Mouse (Mus musculus): ENCODE data around the gene Znrf4. TPM values are rescaled to one million over a fixed set of nuclear protein-coding genes. Genes with fewer than 3 reads are reported as not detected.

The Znrf4 gene
- polyA plus RNA-seq, 1 experiment from 2014 or later, result not detected

DNA sequence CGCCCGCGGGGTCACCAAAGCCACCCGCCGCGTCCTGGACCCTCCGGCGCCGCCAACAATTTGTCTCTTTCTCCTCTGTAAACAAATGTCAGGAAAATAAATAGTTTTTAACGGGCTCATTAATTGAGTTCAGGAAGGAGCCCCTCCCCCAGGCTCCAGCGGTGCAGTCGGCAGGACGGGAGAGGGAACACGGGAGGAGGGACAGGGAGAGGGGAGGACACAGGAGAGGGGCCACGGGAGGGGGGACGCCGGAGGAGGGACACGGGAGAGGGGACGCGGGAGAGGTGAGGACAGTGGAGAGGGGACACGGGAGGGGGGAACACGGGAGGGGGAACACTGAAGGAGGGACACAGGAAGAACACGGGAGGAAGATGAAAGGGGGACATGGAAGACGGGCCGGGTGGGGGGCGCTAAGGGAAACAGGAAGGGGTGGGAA is 42.2 kb downstream of the Znrf4 start:
- 2% methylated on average over 26 of the region's 26 CpGs for WGBS (ENCODE audit: insufficient replicate concordance)
- peak overlapping the region; percentile 77; the same call in 1 of the 2 replicates for H3K27ac ChIP-seq (ENCODE audit: low read depth, low read length)
- 0 out of 2 replicates have a peak, but pooled peaks cover 2% of the 10 kb centered on the region for H3K36me3 ChIP-seq (ENCODE audit: control insufficient read depth, insufficient read depth, low read length)
- peak overlapping the region; percentile 67 for H3K4me2 ChIP-seq
- peak overlapping the region; percentile 66 for H3K9ac ChIP-seq (ENCODE audit: low read depth, low read length)
- no peaks in the 10 kb centered on the region for H3K9me3 ChIP-seq (replicated peaks; ENCODE audit: control insufficient read depth, low read length)
- H3K4me1 ChIP-seq (ENCODE audit: control insufficient read depth, insufficient read depth, low read length), result peaks cover 55% of the 10 kb centered on the region
- no peak for ATAC-seq (replicated peaks; ENCODE audit: insufficient number of reproducible peaks, low FRiP score, low TSS enrichment)
- peak overlapping the region; percentile 41 for H3K4me3 ChIP-seq (ENCODE audit: low read depth, low read length)
- H3K27me3 ChIP-seq (ENCODE audit: control insufficient read depth, insufficient read depth, low read length), result peaks cover 35% of the 10 kb centered on the region

DNA sequence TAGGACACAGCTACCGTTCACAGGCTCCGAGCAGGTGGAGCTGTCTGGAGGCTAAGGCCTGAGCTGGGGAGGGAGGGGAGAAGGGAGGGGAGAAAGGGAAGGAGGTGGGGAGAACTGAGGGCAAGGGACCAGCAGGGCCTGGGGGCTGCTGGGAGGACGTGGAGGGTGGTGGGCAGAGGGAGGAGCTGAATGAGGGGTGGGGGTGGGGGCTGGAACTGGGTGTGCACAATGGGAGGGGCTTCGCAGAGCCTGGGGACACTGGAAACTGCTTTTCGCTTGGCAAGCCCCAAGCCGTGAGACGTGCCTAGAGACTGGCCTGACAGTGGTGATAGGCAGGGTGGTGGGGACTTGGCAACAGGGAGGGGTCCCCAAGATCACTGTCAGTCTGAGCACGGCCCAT is 43.0 kb downstream of the Znrf4 start:
- Histone ChIP-seq H3K27ac (ENCODE audit: low read depth, low read length) (peak overlapping the region; percentile 77), H3K27me3 (ENCODE audit: control insufficient read depth, insufficient read depth, low read length) (peaks cover 28% of the 10 kb centered on the region), H3K4me2 (peak overlapping the region; percentile 67), H3K4me1 (ENCODE audit: control insufficient read depth, insufficient read depth, low read length) (peaks cover 48% of the 10 kb centered on the region), H3K36me3 (ENCODE audit: control insufficient read depth, insufficient read depth, low read length) (0 out of 2 replicates have a peak, but pooled peaks cover 2% of the 10 kb centered on the region), H3K9ac (ENCODE audit: low read depth, low read length) (peak overlapping the region; percentile 39), H3K4me3 (ENCODE audit: low read depth, low read length) (peak overlapping the region; percentile 41; the same call in 1 of the 2 replicates), H3K9me3 (replicated peaks; ENCODE audit: control insufficient read depth, low read length) (no peaks in the 10 kb centered on the region)
- WGBS (ENCODE audit: insufficient replicate concordance), result 24% methylated on average over 8 of the region's 8 CpGs
- no peak for ATAC-seq (replicated peaks; ENCODE audit: insufficient number of reproducible peaks, low FRiP score, low TSS enrichment)

DNA sequence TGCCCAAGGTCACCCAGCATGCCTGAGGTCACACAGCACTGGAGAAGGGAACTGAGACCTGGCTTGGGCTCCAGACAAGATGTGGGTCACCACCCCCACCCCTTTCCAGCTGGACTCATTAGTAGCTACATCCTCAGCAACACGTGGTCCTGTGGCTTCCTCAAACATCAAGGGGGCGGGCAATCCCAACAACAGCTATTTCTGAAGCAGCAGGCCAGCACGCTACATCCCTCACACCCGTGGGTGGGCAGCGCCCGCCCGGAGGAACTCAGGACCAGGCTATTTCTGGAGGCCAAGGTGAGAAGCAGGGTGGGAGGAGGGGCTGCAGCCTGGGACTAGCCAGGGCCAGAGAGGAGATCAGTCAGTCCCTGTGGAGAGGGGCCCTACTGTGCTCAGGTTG is 43.4 kb downstream of the Znrf4 start:
- peak overlapping the region; percentile 39; the same call in 1 of the 2 replicates for H3K9ac ChIP-seq (ENCODE audit: low read depth, low read length)
- H3K9me3 ChIP-seq (replicated peaks; ENCODE audit: control insufficient read depth, low read length), result no peaks in the 10 kb centered on the region
- WGBS (ENCODE audit: insufficient replicate concordance), result 31% methylated on average over 7 of the region's 7 CpGs
- H3K27me3 ChIP-seq (ENCODE audit: control insufficient read depth, insufficient read depth, low read length), result peaks cover 24% of the 10 kb centered on the region
- peak overlapping the region; percentile 77 for H3K27ac ChIP-seq (ENCODE audit: low read depth, low read length)
- peak overlapping the region; percentile 67 for H3K4me2 ChIP-seq
- H3K4me1 ChIP-seq (ENCODE audit: control insufficient read depth, insufficient read depth, low read length), result peaks cover 44% of the 10 kb centered on the region
- 0 out of 2 replicates have a peak, but pooled peaks cover 2% of the 10 kb centered on the region for H3K36me3 ChIP-seq (ENCODE audit: control insufficient read depth, insufficient read depth, low read length)
- ATAC-seq (replicated peaks; ENCODE audit: insufficient number of reproducible peaks, low FRiP score, low TSS enrichment), result peak; percentile 31; the same call in 1 of the 2 replicates
- H3K4me3 ChIP-seq (ENCODE audit: low read depth, low read length), result no peak overlapping the region

DNA sequence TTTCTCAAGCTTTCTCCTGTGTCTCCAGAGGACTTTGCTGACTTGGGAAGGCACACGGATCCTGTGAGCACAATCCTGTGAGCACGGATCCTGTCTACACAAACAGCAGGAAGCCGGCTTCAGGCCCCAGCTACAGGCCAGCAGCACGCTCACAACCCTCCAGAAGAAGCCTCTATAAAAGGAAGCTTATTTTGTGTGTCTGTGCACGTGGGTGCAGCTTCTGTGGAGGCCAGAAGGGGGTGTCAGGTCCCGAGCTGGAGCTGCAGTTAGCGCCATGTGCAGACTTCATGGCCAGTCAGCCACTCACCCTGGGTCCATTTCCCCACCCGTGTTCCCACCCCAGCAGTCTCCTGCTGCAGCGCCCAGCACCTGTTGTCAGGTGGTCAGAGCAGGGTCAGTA is 43.9 kb downstream of the Znrf4 start:
- H3K27ac ChIP-seq (ENCODE audit: low read depth, low read length), result 0 out of 2 replicates have a peak overlapping the region, but pooled peaks have one; percentile 77

DNA sequence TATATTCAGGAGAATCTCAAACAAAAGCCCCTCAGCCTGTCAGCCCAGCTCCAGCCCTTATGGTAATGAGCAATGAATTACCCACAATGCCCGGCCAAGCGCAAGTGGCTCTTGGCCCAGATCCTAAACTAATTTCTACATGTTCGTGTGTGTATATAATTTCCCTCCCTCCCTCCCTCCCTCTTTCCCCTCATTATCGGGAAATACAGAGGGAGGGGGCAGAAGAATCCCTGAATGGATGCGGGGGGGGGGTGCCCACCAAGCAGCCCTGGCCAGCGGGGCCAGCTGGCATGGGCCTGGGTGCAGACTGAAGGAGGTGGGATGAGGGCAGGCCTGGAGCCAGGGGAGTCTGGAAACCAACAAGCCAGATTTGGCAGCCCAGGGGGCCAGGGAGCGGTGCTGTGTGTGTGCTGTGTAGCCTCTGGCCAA is 44.8 kb downstream of the Znrf4 start:
- WGBS (ENCODE audit: insufficient replicate concordance), result 84% methylated on average over 7 of the region's 7 CpGs
- no peak overlapping the region for H3K9ac ChIP-seq (ENCODE audit: low read depth, low read length)
- peaks cover 10% of the 10 kb centered on the region for H3K27me3 ChIP-seq (ENCODE audit: control insufficient read depth, insufficient read depth, low read length)
- H3K36me3 ChIP-seq (ENCODE audit: control insufficient read depth, insufficient read depth, low read length), result 0 out of 2 replicates have a peak, but pooled peaks cover 2% of the 10 kb centered on the region
- no peaks in the 10 kb centered on the region for H3K9me3 ChIP-seq (replicated peaks; ENCODE audit: control insufficient read depth, low read length)
- peaks cover 39% of the 10 kb centered on the region for H3K4me1 ChIP-seq (ENCODE audit: control insufficient read depth, insufficient read depth, low read length)
- no peak overlapping the region for H3K4me2 ChIP-seq
- H3K4me3 ChIP-seq (ENCODE audit: low read depth, low read length), result no peak overlapping the region
- no peak for ATAC-seq (replicated peaks; ENCODE audit: insufficient number of reproducible peaks, low FRiP score, low TSS enrichment)
- H3K27ac ChIP-seq (ENCODE audit: low read depth, low read length), result no peak overlapping the region

More for the DNA sequence above, 43.9 kb downstream of the Znrf4 start:
- Histone ChIP-seq H3K9me3 (replicated peaks; ENCODE audit: control insufficient read depth, low read length) (no peaks in the 10 kb centered on the region), H3K36me3 (ENCODE audit: control insufficient read depth, insufficient read depth, low read length) (0 out of 2 replicates have a peak, but pooled peaks cover 2% of the 10 kb centered on the region), H3K9ac (ENCODE audit: low read depth, low read length) (0 out of 2 replicates have a peak overlapping the region, but pooled peaks have one; percentile 34), H3K27me3 (ENCODE audit: control insufficient read depth, insufficient read depth, low read length) (peaks cover 19% of the 10 kb centered on the region), H3K4me1 (ENCODE audit: control insufficient read depth, insufficient read depth, low read length) (peaks cover 42% of the 10 kb centered on the region), H3K4me3 (ENCODE audit: low read depth, low read length) (no peak overlapping the region), H3K4me2 (no peak overlapping the region)
- no peak for ATAC-seq (replicated peaks; ENCODE audit: insufficient number of reproducible peaks, low FRiP score, low TSS enrichment)
- 88% methylated on average over 9 of the region's 9 CpGs for WGBS (ENCODE audit: insufficient replicate concordance)

DNA sequence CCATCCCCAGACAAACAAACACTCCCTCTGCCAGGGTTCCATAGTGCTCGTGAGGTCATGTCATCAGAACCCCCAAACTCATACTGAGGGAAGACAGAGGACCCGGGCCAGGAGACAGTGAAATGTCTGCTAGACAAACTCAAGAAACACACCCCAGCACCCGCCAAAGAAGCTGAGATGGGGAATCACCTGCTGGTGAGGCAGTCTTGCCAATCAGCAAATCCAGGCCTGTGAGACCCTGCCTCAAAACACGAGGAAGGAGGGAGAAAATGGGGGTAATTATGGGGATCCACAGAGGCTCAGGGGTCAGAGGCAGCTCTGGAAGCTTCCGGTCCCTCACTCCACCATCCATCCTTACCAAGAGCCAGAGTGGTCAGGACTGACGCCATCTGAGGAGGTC is 45.5 kb downstream of the Znrf4 start:
- no peak overlapping the region for H3K4me3 ChIP-seq (ENCODE audit: low read depth, low read length)
- ATAC-seq (replicated peaks; ENCODE audit: insufficient number of reproducible peaks, low FRiP score, low TSS enrichment), result no peak
- peaks cover 3% of the 10 kb centered on the region for H3K27me3 ChIP-seq (ENCODE audit: control insufficient read depth, insufficient read depth, low read length)
- H3K4me2 ChIP-seq, result no peak overlapping the region
- 0 out of 2 replicates have a peak, but pooled peaks cover 2% of the 10 kb centered on the region for H3K36me3 ChIP-seq (ENCODE audit: control insufficient read depth, insufficient read depth, low read length)
- H3K27ac ChIP-seq (ENCODE audit: low read depth, low read length), result no peak overlapping the region
- peaks cover 34% of the 10 kb centered on the region for H3K4me1 ChIP-seq (ENCODE audit: control insufficient read depth, insufficient read depth, low read length)
- WGBS (ENCODE audit: insufficient replicate concordance), result 73% methylated on average over 6 of the region's 6 CpGs
- H3K9ac ChIP-seq (ENCODE audit: low read depth, low read length), result no peak overlapping the region
- no peaks in the 10 kb centered on the region for H3K9me3 ChIP-seq (replicated peaks; ENCODE audit: control insufficient read depth, low read length)

GRCm38 (mm10) chr17:56464817-56465216 is 47.4 kb downstream of the Znrf4 start:
- H3K4me2 ChIP-seq, result no peak overlapping the region
- no peak overlapping the region for H3K9ac ChIP-seq (ENCODE audit: low read depth, low read length)
- peaks cover 31% of the 10 kb centered on the region for H3K4me1 ChIP-seq (ENCODE audit: control insufficient read depth, insufficient read depth, low read length)
- no peaks in the 10 kb centered on the region for H3K9me3 ChIP-seq (replicated peaks; ENCODE audit: control insufficient read depth, low read length)
- H3K27ac ChIP-seq (ENCODE audit: low read depth, low read length), result no peak overlapping the region
- no peaks in the 10 kb centered on the region for H3K27me3 ChIP-seq (ENCODE audit: control insufficient read depth, insufficient read depth, low read length)
- ATAC-seq (replicated peaks; ENCODE audit: insufficient number of reproducible peaks, low FRiP score, low TSS enrichment), result no peak
- no peak overlapping the region for H3K4me3 ChIP-seq (ENCODE audit: low read depth, low read length)
- 0 out of 2 replicates have a peak, but pooled peaks cover 2% of the 10 kb centered on the region for H3K36me3 ChIP-seq (ENCODE audit: control insufficient read depth, insufficient read depth, low read length)
- WGBS (ENCODE audit: insufficient replicate concordance), result 72% methylated on average over 7 of the region's 7 CpGs

DNA sequence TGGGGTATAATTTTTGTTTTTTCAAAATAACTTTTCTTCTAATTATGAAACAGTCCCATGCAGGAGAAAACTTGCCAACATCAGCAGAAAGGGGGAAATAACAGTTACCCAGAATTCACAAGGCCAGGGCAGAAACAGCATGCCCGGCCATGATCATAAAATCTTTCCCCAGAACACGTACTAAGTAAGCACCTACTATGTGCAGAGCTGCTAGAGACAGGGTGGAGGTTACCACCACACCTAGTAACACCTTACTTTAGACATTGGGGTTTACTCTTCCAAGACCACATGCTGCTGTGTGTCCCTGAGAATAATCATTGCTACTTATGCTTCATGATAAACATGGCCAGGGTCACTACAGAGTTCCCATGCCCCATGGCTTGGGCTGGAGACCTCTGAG is 47.9 kb downstream of the Znrf4 start:
- no peak overlapping the region for H3K9ac ChIP-seq (ENCODE audit: low read depth, low read length)
- no peak overlapping the region for H3K4me2 ChIP-seq
- no peak for ATAC-seq (replicated peaks; ENCODE audit: insufficient number of reproducible peaks, low FRiP score, low TSS enrichment)
- H3K4me1 ChIP-seq (ENCODE audit: control insufficient read depth, insufficient read depth, low read length), result peaks cover 27% of the 10 kb centered on the region
- no peak overlapping the region for H3K4me3 ChIP-seq (ENCODE audit: low read depth, low read length)
- no peak overlapping the region for H3K27ac ChIP-seq (ENCODE audit: low read depth, low read length)
- H3K36me3 ChIP-seq (ENCODE audit: control insufficient read depth, insufficient read depth, low read length), result 0 out of 2 replicates have a peak, but pooled peaks cover 2% of the 10 kb centered on the region
- WGBS (ENCODE audit: insufficient replicate concordance), result 94% methylated on average over 2 of the region's 2 CpGs
- H3K9me3 ChIP-seq (replicated peaks; ENCODE audit: control insufficient read depth, low read length), result no peaks in the 10 kb centered on the region
- H3K27me3 ChIP-seq (ENCODE audit: control insufficient read depth, insufficient read depth, low read length), result no peaks in the 10 kb centered on the region

DNA sequence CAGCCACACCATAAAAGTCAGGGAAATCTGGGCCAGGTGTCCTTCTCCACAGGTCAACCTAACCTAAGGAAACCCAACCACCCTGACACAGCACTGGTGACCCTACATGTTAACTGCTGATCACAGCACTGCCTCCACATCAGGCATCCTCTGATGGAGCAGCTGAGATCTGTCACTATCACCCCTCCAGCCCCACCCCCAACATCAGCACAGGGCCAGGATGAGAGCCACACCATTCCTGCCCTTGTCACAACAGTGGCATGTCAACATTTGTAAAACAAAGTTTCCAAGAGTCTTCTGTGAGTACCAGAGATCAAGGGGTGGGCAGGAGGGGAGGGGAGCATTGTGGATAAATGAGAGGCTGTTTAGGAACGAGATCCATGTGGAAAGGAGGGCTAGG is 48.7 kb downstream of the Znrf4 start:
- Histone ChIP-seq H3K4me2 (peak overlapping the region; percentile 94; the same call in 1 of the 2 replicates), H3K9me3 (replicated peaks; ENCODE audit: control insufficient read depth, low read length) (no peaks in the 10 kb centered on the region), H3K9ac (ENCODE audit: low read depth, low read length) (0 out of 2 replicates have a peak overlapping the region, but pooled peaks have one; percentile 44), H3K27me3 (ENCODE audit: control insufficient read depth, insufficient read depth, low read length) (no peaks in the 10 kb centered on the region), H3K4me3 (ENCODE audit: low read depth, low read length) (no peak overlapping the region), H3K36me3 (ENCODE audit: control insufficient read depth, insufficient read depth, low read length) (no peaks in the 10 kb centered on the region), H3K27ac (ENCODE audit: low read depth, low read length) (peak overlapping the region; percentile 95; the same call in 1 of the 2 replicates), H3K4me1 (ENCODE audit: control insufficient read depth, insufficient read depth, low read length) (peaks cover 20% of the 10 kb centered on the region)
- no peak for ATAC-seq (replicated peaks; ENCODE audit: insufficient number of reproducible peaks, low FRiP score, low TSS enrichment)
- 32% methylated on average over 1 of the region's 1 CpGs for WGBS (ENCODE audit: insufficient replicate concordance)

Data from heart, embryonic 11.5 days (tissue).